In genomic region chr3:145442268-145442667, GRCm38 (mm10) we compare ENCODE assay signal across 8 mouse cellular contexts.
DNase-seq lines count a peak whose midpoint lies in the region; ATAC-seq and TF ChIP-seq lines count a peak whose summit lies in the region.
"Had no signal": no experiment of that assay in that cellular context is flagged by ENCODE, and none has a peak within 500 bp of the region (broad histone marks: within the 10 kb centered on the region; RNA-seq: fewer than 3 reads in every experiment).

No protein-coding gene starts in this region.

- DNase-seq in kidney, adult 18-20 months = peak; percentile 18
- DNase-seq in CH12.LX (ENCODE audit: extremely low read depth) (peak; percentile 78), NIH3T3 (ENCODE audit: low read depth) (peak; percentile 67)
- peak; percentile 4 for DNase-seq in induced T-regulatory cell, adult 2 months (ENCODE audit: low read depth)
- no peak for DNase-seq in spleen, adult 18-20 months

- H3K9me3 ChIP-seq in kidney, embryonic 14.5 days (ENCODE audit: control insufficient read depth, low read length) = no peaks in the 10 kb centered on the region
- no peaks in the 10 kb centered on the region for H3K9me3 ChIP-seq in CH12.LX (replicated peaks; ENCODE audit: low read length)
- no peaks in the 10 kb centered on the region for H3K9me3 ChIP-seq in midbrain, embryonic 15.5 days
- H3K9me3 ChIP-seq: embryonic facial prominence, embryonic 15.5 days had no signal

- 91% methylated on average over 1 of the region's 1 CpGs for WGBS in kidney, embryonic 14.5 days
- 86% methylated on average over 1 of the region's 1 CpGs for WGBS in midbrain, embryonic 15.5 days

- peak; percentile 66 to 87 for TF ChIP-seq CTCF in CH12.LX (conservative IDR thresholded peaks at IDR 0.05 in 1 of 2, IDR thresholded peaks at IDR 0.05 in 1 of 2; ENCODE audit: low read depth in 2 of 2, low read length in 2 of 2)

- peak; percentile 66 for TF ChIP-seq RAD21 in CH12.LX (IDR thresholded peaks at IDR 0.05; ENCODE audit: low read depth, low read length)

- H3K4me3 ChIP-seq in kidney, embryonic 14.5 days (ENCODE audit: low read length) = no peak overlapping the region
- H3K4me3 ChIP-seq in CH12.LX (replicated peaks in 1 of 3; ENCODE audit: low read depth in 2 of 3, low read length in 2 of 3, poor library complexity in 1 of 3) = no peak overlapping the region
- H3K4me3 ChIP-seq in midbrain, embryonic 15.5 days = no peak overlapping the region
- H3K4me3 ChIP-seq: embryonic facial prominence, embryonic 15.5 days had no signal

- no peak for ATAC-seq in kidney, embryonic 14.5 days (ENCODE audit: low FRiP score, low TSS enrichment)
- ATAC-seq in midbrain, embryonic 15.5 days (replicated peaks) = 0 out of 2 replicates have a peak, but pooled peaks have one; percentile 45

- H3K27me3 ChIP-seq in kidney, embryonic 14.5 days (ENCODE audit: control insufficient read depth, insufficient read depth, low read length) = no peaks in the 10 kb centered on the region
- no peaks in the 10 kb centered on the region for H3K27me3 ChIP-seq in CH12.LX (replicated peaks)
- no peaks in the 10 kb centered on the region for H3K27me3 ChIP-seq in midbrain, embryonic 15.5 days (replicated peaks)
- H3K27me3 ChIP-seq: embryonic facial prominence, embryonic 15.5 days had no signal

- H3K9ac ChIP-seq in kidney, embryonic 14.5 days (ENCODE audit: low read depth, low read length) = no peak overlapping the region
- no peak overlapping the region for H3K9ac ChIP-seq in CH12.LX (ENCODE audit: insufficient read depth, low read depth)
- H3K9ac ChIP-seq in midbrain, embryonic 15.5 days = no peak overlapping the region
- H3K9ac ChIP-seq: embryonic facial prominence, embryonic 15.5 days had no signal

- no peak for TF ChIP-seq EP300 in CH12.LX (IDR thresholded peaks at IDR 0.05; ENCODE audit: low read length)

- no peaks in the 10 kb centered on the region for H3K36me3 ChIP-seq in kidney, embryonic 14.5 days (ENCODE audit: control insufficient read depth, insufficient read depth, low read length)
- H3K36me3 ChIP-seq in CH12.LX (replicated peaks in 1 of 2; ENCODE audit: control insufficient read depth in 1 of 2, insufficient read depth in 1 of 2, low read length in 1 of 2) = no peaks in the 10 kb centered on the region
- no peaks in the 10 kb centered on the region for H3K36me3 ChIP-seq in midbrain, embryonic 15.5 days (replicated peaks)
- H3K36me3 ChIP-seq: embryonic facial prominence, embryonic 15.5 days had no signal

- in situ Hi-C loops in CH12.LX (cut with MboI; ENCODE audit: low pct_ligation_motif_present, low pct_unique_long_range_greater_than_20kb, low sequenced_read_pairs) = no loop called here

- no peak for TF ChIP-seq POLR2A in CH12.LX (IDR thresholded peaks at IDR 0.05; ENCODE audit: low read depth, low read length)

- H3K27ac ChIP-seq in kidney, embryonic 14.5 days (ENCODE audit: low read depth, low read length) = no peak overlapping the region
- H3K27ac ChIP-seq in CH12.LX (ENCODE audit: insufficient read depth, low read depth) = no peak overlapping the region
- H3K27ac ChIP-seq in midbrain, embryonic 15.5 days = no peak overlapping the region
- H3K27ac ChIP-seq: embryonic facial prominence, embryonic 15.5 days had no signal

- no peak overlapping the region for H3K4me2 ChIP-seq in kidney, embryonic 14.5 days (replicated peaks; ENCODE audit: low read depth, low read length)
- no peak overlapping the region for H3K4me2 ChIP-seq in CH12.LX (ENCODE audit: insufficient read depth, low read depth, poor library complexity, severe bottlenecking)
- H3K4me2 ChIP-seq in midbrain, embryonic 15.5 days = no peak overlapping the region
- H3K4me2 ChIP-seq: embryonic facial prominence, embryonic 15.5 days had no signal

- H3K4me1 ChIP-seq in kidney, embryonic 14.5 days (ENCODE audit: control insufficient read depth, insufficient read depth, low read length) = no peaks in the 10 kb centered on the region
- peaks cover 2 to 5% of the 10 kb centered on the region in 2 experiments; a peak in 2 of 4 replicates for H3K4me1 ChIP-seq in CH12.LX (ENCODE audit: control insufficient read depth in 1 of 2, insufficient read depth in 2 of 2)
- no peaks in the 10 kb centered on the region for H3K4me1 ChIP-seq in midbrain, embryonic 15.5 days
- H3K4me1 ChIP-seq: embryonic facial prominence, embryonic 15.5 days had no signal

- H3K79me2 ChIP-seq in CH12.LX (replicated peaks; ENCODE audit: control insufficient read depth, extremely low read depth, insufficient read depth, poor library complexity, severe bottlenecking) = no peaks in the 10 kb centered on the region

- dilution Hi-C loops in CH12.LX (cut with MboI; ENCODE audit: extremely low pct_ligation_motif_present, extremely low pct_unique_long_range_greater_than_20kb, low sequenced_read_pairs) = no loop called here

TF ChIP-seq in CH12.LX, 34 proteins besides CTCF, POLR2A, EP300 and RAD21:
- no peak for TF ChIP-seq NRF1 (IDR thresholded peaks at IDR 0.05; ENCODE audit: low read depth, low read length)
- no peak for TF ChIP-seq MYC (IDR thresholded peaks at IDR 0.05; ENCODE audit: low read depth, low read length)
- TF ChIP-seq SIN3A (IDR thresholded peaks at IDR 0.05; ENCODE audit: low read length) = no peak
- peak; percentile 83 for TF ChIP-seq SMC3 (IDR thresholded peaks at IDR 0.05; ENCODE audit: low read depth, low read length)
- 0 out of 2 replicates have a peak, but pooled peaks have one; percentile 18 for TF ChIP-seq TBP (conservative IDR thresholded peaks at IDR 0.05; ENCODE audit: low read depth, low read length)
- TF ChIP-seq UBTF (IDR thresholded peaks at IDR 0.05; ENCODE audit: low read depth, low read length) = no peak
- no peak for TF ChIP-seq CHD2 (IDR thresholded peaks at IDR 0.05; ENCODE audit: low read length)
- TF ChIP-seq ELF1 (IDR thresholded peaks at IDR 0.05; ENCODE audit: low read depth, low read length) = peak; percentile 33; the same call in 1 of the 2 replicates
- TF ChIP-seq HCFC1 (IDR thresholded peaks at IDR 0.05; ENCODE audit: low read depth, low read length) = no peak
- TF ChIP-seq BHLHE40 (IDR thresholded peaks at IDR 0.05; ENCODE audit: low read depth, low read length) = no peak
- no peak for TF ChIP-seq ZKSCAN1 (IDR thresholded peaks at IDR 0.05; ENCODE audit: borderline replicate concordance, low read depth, low read length)
- no peak for TF ChIP-seq E2F4 (IDR thresholded peaks at IDR 0.05; ENCODE audit: insufficient replicate concordance, low read depth, low read length)
- no peak for TF ChIP-seq IRF4 (IDR thresholded peaks at IDR 0.05; ENCODE audit: low read depth, low read length)

Comparison
In these comparisons a context has a peak if more than half of its experiments do, and no peak if none do; other contexts are left out.
1. DNase-seq: peak in kidney, adult 18-20 months (single experiment), CH12.LX (single experiment), NIH3T3 (single experiment) and induced T-regulatory cell, adult 2 months (single experiment); none in spleen, adult 18-20 months (0 of 2).